Mouse (Mus musculus): ENCODE results near the gene Usp33.

DNA sequence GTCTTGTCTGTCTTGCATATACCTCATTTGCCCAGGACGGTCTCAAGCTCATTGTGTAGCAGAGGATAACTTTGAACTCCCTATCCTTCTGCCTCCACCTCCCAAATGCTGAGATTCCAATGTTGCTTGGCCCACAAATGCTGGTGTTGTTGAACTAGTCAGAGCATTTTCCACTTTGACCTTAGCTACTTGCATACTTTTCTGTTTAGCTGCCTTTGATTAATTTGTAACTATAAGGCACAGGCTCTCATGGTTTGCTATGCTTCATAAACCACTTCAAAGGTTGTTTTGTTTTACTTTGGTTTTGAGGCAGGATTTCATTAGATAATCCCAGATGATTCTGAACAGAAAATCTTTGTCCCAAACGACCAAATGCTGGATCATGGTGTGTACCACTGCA lies 57.5 kb downstream of the Usp33 start:
- TF ChIP-seq POLR2A (IDR thresholded peaks at IDR 0.05; ENCODE audit: borderline replicate concordance, insufficient read depth, low read length): no peak
- TF ChIP-seq CTCF (IDR thresholded peaks at IDR 0.05; ENCODE audit: borderline replicate concordance, insufficient read depth, low read depth, low read length): no peak

Data from cerebellum, adult 2 months (tissue).